Mouse (Mus musculus) erythroblast, adult 5-6 weeks (primary cell): ENCODE measurements around the gene Vmn1r1. TPM values are rescaled to one million over a fixed set of nuclear protein-coding genes. Genes with fewer than 3 reads are reported as not detected.

ENCODE experiments used
- ATAC-seq: replicated peaks from 2 replicates; pipeline ENCODE4 v1.8.0; 2016; ENCODE audit warnings: moderate number of reproducible peaks, mild to moderate bottlenecking, moderate TSS enrichment, inconsistent platforms; ENCODE audit not compliant: poor library complexity, low FRiP score, severe bottlenecking
- total RNA-seq, 2 experiments: library from RNA; stranded (forward) in 1 of 2; stranded (reverse) in 1 of 2; fragments of 150-400 nt in 1 of 2; fragments of 200-764, 138-1000 nt in 1 of 2; gene quantifications; 2 replicates each; pipeline versions ENCODE4 v1.2.3 to v1.2.4; 2015 to 2017; ENCODE audit warnings: low replicate concordance in 2 of 2

Vmn1r1 gene
- total RNA-seq, 2 experiments from 2014 or later: not detected

DNA sequence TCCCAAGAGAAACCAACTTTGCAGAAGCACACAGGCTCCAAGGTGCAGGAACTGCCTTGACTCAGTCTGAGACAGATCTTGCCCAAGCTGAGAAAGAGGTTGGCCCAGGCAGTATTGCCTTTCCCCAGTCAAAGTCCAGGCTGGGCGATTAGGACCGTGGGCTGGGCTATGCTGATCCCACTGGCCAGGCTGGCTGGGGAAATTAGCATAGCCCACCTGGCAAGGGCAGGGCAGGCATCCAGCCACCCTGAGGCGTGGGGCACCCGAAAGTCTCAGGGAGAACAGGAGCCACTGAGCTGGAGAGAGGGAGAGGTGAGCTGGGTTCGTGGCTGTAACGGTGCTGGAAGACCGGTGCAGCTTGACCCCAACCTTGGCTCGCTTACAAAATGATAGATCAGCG is 24.3 kb downstream of the Vmn1r1 start:
- ATAC-seq: peak; percentile 13; the same call in 1 of the 2 replicates

DNA sequence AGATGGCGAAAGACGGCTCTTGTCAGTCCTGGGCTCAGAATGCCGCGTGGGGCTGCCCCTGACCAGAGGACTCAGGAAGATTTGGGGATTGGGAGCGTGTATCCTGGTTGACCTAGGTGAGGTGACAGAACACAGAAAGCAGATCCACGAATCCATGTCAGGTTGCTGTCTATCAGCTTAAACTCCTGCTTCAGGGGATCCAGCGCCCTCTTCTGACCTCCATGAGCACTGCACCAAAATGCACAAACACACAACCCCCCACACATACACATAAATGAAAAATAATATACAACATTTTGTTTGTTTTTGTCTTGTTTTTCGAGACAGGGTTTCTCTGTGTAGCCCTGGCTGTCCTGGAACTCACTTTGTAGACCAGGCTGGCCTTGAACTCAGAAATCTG is 26.1 kb downstream of the Vmn1r1 start:
- ATAC-seq: no peak

DNA sequence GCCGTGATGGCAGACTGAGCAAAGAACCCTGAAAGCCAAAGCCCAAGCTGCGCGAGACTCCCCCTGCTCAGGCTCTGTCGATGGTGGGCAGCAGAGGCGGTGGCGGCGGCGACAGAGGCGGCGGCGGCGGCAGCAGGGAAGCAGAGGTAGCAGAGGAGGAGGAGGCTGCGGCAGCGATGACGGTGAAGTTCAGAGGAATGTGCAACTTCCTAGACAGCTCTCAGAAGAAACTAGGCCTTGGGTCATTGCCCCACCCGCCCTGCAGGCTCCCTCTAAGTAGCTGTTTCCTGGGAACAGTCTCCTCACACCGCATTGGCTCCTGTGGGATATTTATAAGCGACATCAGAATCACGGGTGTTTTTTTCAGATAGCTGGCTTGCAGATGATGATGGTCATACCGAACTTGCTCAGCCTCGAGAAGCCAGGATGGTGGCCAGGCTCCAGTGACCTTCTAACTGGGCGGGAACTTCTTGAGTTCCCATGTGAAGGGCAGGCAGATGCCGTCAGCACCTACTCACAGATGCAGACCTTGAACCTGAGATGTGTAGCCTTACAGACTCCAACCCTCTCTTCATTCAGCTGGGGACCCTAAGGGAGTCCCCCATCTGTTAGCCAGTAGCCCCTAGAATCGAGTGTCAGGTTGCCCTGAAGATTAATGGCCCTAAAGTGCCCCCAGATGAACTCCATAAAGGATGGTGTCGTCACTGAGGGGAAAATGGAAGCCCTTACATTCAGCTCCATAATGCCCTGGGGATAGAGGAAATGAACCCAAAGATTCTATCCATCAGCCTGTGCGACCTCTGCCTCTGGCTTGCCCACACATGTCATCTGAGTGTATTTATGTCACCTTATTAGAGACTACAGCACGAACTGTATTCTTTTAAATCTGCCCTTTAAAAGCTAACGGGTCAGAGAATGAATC is 26.8 kb downstream of the Vmn1r1 start:
- no peak for ATAC-seq

DNA sequence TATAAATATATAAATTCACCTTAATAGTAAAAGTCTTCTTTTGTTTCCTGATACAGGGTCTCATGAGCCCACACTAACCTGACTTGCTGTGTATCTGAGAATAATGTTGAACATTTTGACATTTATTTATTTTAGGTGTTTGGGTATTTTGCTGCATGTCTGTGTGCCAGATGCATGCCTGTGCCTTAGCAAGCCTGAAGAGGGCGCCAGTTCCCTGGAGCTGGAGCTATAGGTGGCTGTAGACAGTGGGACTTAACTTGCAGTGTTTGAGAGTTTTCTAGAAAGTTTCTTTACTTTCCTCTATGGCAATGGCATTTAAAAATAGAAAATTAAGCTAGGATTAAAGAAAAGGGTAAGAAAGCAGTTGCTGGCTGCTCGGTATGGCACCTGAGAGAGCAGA is 33.5 kb downstream of the Vmn1r1 start:
- no peak for ATAC-seq

DNA sequence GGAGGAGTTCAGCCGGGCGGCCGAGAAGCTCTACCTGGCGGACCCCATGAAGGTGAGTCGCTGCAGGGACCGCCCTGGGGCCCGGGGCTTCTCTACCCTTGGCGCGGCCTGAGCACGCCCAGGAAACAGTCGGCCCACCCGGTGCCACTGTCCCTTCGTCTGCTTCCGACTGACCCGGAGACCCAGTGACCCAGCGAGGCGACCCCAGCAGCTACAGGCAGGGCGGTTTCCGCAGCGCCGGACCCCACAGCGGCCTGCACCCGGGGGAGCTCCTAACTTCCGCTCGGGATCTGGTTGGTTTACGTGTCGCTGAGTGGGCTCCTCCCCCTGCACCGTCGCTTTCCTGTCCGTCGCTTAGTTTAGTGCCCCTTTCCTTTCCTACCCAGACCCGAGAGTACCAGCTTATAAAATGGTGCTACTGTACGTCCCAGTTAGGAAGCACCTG is 39.3 kb downstream of the Vmn1r1 start:
- peak; percentile 89 for ATAC-seq

DNA sequence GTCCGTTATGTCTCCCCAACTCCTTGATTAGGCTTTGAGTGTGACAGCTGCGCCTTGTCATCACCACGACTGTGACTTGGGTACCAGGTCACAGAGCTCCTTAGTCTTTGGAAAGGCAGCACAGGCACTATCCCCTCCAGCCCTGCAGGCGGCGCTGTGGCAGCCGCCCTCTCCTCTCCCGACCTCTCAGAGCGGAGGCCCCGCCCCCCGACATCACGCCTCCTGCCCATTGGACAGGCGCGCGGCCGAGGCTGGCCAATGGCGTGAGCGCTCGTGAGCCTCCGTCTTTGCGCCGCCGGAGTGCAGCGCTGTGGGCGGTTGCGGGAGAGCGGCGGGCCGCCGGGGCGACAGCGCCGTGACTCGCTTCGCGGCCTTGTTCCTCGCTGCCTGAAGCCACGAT is 39.8 kb downstream of the Vmn1r1 start, which contains the start of gene Srp9:
TSS of gene Srp9 (plus strand) at position 232 of the 400 bp plus-strand sequence.
- peak; percentile 98 for ATAC-seq

DNA sequence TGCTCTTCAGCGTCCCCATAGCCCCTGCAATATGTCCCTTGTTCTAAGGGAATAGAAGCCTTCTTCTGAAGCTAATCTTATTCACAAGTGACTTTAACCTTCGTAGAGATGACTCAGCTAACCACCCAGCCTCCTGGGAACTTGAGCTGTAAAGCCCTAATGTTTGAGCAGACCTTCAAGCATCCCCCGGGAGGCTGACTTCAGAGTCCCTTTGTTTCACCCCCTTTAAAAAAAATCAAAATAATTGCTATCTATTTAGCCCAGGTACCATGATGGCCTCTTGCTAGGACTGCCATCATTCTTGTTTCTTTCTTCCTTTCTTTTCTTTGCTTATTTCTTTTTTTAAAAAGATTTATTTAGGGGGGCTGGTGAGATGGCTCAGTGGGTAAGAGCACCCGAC is 41.9 kb downstream of the Vmn1r1 start:
- no peak for ATAC-seq

DNA sequence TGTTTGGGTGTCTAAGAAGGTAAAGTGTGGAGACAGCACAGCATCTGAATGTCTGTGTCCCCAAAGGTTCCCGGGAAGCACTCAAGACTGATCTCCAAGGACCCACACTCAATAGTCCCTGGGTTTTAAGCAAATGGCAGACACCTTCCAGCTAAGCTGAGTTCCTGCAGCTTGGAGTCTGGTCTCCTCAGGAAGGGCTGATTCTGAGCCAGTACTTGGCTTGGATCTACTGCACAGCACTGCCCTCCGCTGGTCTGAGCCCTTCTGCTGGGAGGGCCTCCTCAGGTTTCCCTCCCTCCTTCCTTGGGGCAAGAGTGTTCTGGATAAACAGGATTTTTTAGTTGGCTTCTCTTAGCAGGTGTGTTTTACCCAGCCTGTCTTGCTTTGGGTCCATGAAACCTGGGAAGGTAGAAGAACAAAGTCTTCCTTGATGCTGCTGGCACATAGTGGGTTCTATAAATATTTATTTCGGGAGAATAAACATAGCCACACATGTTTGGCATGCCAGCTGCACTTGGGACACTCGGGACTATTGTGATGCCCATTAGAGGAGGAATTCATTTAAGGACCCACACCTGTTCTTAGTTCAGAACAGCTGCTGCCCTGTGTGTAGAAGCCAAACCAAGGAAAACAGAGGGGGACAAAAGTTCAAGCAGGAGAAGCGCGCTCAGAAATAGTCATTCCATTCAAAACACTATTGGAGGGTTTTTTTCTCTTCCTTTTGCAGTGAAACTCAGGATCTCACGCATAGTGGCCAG is 48.5 kb downstream of the Vmn1r1 start:
- no peak for ATAC-seq

DNA sequence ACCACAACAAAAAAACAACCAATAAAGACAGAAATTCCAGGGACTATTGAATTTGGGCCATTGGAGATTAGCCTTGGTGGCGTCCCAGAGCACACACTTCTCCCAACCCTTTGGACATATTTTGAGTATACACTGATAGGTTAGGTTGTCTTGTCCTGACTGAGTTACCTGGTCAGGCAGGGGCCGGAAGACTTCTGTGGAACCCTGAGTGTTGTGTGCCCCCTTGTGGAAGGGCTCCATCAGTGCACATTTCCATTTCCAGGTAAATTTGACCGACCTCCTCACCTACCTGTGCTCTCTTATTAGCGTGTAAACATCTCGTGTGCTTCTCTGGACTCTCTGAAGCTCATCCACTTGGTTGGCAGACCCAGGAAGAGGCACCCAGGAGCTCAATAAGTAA is 49.1 kb downstream of the Vmn1r1 start:
- ATAC-seq: no peak

DNA sequence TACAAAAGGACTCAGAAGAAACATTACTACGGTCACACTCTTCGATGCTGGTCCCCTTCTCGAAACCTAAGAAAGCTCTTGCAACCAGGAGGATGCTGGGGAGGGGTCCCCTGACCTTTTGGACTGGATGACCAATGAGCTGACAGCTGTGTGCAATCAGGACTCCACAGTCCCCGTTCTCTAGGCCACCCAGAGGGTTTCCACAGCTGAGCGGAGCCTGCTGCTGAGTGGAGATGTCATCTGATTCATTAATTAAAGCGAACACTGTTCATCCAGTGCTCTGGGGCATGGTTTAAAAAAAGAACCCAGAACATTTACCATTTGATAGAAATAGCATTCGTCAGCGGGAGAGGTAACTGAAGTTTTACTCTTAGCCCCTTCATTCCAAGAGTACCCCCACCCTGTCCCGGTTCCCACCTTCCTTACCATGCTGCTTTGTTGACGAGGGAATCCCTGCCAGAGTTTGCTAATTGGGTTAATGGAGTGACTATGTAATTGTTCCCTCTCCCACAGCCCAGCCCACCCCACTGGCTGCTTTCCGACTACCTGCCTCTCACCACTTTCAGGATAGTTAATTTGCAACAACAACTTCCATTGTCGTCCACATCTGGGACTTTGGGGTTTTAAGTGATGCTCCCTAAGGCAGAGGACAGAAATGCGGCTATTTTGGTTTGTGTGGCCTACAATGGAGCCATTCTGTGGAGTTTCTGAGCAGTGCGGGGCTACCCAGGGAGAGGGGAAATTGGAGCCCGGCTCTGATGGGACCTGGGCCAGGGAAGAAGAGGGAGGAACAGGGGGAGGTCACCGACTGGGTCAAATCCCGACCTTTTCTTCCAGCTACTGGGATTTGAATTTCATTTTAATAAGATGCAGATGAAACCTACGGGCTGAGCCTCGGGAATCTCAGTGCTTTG is 50.4 kb downstream of the Vmn1r1 start:
- no peak for ATAC-seq

DNA sequence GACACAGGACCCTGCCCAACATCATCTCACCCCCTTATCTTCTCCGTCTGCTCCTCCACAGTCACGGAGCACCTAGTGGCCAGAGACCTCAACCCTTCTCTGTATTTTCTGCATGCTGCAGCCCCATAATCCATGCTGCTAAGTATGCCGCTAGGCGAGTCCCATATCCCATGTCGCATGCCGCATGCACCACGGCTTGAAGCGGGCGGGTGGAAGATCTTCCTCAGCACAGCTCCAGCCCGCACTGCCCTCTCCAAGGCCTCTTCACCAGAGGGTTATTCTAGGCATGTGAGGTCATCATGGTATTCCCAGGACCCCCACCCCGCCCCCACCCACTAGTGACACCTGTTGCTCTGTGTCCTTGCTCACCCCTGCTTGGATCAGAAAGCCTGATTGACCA is 51.2 kb downstream of the Vmn1r1 start:
- ATAC-seq: no peak

DNA sequence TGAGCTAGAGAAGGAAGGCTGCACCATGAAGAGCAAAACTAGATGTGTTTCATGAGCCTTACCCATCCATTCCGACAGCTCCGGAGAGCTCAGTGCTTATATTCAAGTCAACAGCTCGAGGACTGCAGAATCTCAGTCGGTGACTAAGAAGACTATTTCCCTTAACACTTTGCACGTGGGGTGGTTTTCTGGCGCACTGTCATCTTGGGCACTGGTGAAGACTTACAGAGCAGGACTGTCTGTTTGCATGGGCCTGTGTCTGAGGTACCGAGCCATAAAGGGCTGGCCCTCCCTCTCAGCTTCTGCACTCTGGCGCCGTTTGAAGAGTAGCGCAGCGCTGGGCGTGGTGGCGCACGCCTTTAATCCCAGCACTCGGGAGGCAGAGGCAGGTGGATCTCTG is 51.9 kb downstream of the Vmn1r1 start:
- no peak for ATAC-seq

DNA sequence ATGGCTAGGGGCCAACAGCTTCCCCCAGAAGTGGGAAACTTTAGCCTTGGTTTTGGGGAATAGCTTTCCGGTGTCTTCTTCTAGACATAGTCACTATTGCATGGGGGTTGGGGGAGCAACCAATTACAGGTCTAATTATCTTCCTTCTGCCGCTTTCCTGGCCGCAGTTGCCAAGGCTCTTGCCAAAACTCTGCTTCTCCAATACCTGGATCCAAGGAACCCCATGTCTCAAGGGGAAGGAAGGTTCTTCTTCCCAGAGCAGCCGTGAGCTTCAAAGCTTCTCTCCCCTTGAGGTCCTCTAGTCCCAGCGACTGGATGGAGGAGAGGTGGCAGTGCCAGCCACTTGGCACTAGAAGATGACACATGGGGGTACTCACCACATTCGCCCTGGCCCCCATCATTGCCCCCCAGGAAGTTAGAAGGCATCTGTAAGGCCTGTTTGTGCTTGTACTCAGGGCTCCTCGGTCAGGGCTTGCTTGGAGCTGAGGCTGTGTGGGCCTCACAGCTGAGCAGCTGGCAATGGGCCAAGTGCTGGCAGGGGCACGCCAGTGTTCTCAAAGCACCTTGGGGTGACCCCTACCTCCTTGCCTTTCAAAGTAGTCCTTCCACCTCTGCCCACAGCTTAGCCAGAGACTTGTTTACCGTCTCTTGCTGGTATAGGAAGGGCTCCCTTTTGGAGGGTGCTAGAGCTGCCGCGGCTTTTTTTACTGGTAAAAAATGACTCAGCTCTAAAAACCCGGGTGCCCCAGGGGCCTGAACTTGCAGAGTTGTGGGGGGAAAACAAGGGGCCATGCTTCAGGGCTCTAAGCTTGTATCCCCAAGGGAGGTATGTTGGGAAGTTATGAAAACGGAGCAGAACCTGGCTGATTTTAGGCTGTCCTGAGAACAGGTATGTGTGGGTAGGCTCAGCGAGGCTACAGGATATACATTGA is 52.6 kb downstream of the Vmn1r1 start:
- no peak for ATAC-seq

DNA sequence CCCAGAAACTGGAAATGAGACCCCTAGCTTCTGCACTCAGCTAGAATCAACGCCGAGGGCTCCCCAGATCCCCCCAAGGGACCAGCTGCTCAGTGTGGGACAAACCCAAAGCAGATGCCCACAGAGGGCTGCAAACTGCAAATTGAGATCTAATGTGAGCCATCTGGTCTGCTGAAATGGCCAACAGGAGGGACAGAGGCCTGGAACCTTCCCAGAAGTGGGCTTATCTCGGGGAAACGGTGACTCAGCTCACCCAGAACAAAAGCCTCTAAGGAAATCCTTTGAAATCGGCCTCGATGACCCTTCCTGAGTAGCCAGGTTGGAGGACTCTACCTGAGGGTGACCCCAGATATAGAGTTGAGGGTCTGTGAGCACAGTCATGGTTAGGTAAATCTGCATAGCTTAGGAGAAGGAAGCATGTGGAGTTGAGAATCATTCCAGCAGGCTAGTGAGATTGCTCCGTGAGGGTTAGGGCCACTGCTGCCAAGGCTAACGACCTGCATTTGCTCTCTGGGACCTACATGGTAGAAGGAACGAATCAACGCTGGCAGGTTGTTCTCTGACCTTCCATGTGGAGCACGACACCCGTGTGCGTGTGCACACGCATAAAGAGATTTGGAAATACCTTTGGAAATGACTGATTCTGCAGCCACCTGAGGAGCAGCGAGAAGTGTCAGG is 53.4 kb downstream of the Vmn1r1 start:
- ATAC-seq: no peak

DNA sequence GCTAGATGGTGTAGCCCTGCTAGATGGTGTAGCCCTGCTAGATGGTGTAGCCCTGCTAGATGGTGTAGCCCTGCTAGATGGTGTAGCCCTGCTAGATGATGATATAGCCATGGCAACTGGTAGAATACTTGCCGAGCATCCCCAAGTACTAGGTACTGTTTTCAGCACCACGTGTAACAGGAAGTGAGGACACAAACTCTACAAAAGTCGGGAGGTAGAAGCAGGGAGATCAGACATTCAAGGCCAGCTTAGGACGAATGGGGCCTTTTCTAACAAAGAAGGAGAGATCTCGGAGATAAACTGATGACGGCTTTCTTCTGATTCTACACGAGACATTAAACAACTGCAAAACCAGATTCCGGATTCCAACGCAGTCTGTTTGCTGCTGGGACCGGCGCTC is 54.1 kb downstream of the Vmn1r1 start:
- ATAC-seq: no peak

DNA sequence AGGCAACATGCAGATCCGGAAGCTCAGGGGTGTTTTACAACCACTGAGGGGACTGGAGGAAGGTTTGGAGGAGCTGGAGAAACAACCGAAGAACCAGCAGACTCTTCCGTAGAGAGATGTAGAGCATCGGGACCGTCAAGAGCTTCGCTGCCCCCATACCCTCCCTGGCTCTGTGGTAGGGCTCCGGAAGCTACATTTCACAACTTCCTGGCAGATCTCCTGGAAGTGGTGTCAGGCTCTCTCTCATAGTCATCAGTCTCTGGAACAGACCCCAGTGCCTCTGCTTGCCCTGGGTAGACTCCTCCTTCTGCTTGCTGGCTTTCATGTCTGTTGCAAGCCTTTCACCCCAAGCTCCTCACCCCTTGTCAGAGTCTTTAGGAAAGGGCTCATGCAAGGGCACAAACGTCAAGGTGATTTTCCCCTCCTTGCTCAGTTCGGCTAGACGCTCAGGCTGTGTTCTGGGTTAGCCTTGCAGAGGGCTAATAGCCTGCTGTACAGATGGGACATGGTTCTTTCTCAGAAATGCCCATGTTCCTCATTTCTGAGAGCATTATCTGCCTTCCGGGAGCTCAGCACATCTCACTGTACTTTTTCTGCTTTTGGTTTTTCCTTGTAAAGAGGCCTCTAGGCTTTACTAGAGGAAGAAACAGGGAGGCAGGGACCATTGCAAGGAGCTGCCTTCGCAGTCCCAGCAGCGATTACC is 55.7 kb downstream of the Vmn1r1 start:
- no peak for ATAC-seq

DNA sequence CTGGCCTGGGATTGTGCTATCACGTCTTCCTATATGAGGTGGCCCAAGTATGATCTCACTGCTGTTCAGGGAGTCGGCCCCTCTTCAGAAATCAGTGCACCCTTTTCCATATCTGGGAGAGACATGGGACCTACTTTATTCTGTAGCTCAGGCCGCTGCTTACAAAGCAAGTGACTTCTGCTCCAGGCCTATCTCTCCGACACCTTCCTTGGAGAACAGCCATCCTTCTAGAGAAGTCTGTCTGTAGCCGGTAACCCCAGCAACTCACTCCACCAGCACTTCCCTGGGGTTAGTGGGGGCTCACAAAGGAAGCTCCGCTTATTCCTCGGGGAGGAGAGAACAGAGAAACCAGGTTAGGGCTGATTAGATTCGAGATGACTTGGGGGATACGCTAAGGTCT is 57.0 kb downstream of the Vmn1r1 start:
- ATAC-seq: no peak

DNA sequence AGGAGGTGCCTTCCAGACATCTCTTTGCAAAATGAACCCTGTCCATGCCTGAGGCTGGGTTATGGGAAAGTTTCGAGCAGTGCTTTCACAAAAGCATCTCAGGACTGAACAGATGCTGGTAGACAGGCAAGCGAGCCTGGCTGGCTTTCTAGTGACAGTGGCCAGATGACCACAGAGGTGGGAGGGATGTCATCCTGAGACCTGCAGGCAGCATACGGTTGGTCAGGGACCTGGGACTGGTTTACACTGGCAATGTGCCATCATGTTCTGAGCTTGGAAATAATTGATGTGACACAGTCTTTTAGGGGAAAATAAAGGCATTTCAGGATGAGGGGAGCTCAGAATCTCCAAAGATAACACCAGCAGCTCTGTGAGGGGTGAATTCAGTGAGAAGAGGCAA is 59.3 kb downstream of the Vmn1r1 start:
- no peak for ATAC-seq
